Mouse (Mus musculus): ENCODE data around the gene Zfr. TPM values are rescaled to one million over a fixed set of nuclear protein-coding genes. Genes with fewer than 3 reads are reported as not detected.

The Zfr gene
- total RNA-seq (2015; ENCODE audit: low replicate concordance) (73.9 and 80.1 TPM in 2 replicates), total RNA-seq (2017; ENCODE audit: low replicate concordance) (45.5 and 53.8 TPM in 2 replicates)

DNA sequence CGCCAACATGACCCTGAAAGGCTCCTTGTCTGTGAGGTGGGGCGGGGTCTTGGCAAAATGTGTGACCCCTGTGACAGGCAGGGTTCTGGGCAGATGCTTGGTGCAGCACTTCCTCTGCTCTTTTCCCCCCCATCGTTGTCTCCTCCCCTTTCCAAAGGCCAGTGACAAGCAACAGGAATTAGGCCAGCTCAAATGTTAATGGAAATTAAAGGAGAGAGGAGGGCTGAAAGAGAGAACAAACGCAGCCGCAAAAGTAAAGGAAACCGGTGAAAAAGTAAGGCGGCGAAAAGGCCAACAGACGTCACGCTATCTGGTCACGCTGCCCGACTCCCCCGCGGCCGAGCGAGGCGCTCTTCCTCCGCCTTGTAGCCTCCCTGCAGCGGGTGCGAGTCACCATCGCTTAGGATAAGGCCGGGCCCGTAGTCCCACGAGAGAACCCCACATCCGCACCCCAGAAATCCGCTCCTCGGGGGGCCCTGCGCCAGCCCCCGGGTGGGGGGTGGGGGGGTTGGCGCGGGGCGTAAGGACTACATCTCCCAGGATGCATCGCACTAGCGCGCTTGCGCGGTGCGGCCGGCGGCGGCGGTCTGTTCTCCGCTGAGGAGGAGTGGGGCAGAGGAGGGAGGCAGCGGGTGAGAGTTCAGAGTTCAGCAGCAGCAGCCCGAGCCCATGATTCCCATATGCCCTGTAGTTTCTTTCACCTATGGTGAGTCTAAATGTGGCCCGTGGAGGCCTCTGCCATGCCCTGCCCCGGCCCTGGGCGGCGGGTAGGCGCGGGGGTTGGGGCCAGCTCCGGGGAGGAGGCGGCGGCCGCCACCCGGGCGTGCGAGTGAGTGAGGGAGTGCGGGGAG lies at the start of gene Zfr:
Zfr (plus strand) TSS at position 590 of the 851 bp plus-strand sequence.
- ATAC-seq (replicated peaks; ENCODE audit: low FRiP score, poor library complexity, severe bottlenecking) = peak; percentile 90

DNA sequence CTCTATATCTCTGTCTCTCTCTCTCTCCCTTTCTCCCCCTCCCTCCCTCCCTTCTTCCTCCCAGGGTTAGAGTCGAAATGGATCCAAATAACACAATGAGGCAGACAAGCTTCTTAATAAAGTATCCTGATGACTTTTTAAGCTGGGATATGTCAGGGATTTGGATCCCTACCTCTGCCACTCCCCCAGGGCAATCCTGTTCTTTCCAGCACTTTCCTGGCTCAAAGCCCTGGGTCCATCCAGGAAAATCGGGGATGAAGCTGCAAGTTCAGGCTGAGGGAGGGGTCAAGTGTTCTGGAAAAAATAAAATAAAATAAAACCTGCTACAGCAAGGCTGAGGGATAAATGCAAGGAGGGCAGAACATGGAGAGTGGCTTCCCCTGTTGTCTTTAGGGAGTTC lies 49.7 kb upstream of the Zfr start:
- no peak for ATAC-seq (replicated peaks; ENCODE audit: low FRiP score, poor library complexity, severe bottlenecking)

DNA sequence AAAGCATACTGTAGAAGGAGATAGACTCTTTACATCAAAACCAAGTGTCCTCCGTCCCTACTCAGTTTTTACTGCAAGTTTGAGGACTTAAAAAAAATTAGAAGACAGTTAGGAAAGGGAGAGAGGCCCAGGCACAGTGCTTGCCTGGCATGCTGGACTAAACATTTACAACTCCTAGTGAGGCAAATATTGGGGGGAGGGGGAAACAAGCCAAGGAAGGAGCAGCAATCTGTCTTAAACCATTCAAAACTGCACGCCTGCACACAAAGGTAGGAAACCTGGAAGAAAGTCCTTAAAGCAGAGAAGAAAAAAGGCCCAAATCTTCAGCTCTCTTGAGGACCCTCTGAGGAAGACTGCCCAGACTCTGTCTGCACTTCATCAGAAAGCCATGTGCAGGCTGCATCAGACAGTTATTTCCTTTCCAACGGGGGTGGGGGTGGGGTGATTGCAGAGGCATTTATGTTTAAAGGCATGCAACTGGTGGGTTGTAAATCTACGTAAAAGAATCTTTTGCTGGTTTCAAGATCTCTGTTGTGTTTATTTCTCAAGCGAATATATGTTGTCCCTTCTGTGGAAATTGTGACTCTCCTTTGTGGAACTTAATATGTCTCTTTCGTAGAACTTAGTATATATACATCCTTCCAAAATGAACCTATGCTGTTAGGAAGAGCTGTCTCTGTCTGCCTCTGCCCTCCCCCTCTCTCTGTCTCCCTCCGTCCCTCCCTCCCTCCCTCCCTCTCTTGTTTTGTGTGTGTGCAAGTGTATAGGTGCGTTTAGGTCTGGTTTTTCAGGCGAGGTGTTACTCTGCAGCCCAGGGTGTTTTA lies 49.0 kb upstream of the Zfr start:
- ATAC-seq (replicated peaks; ENCODE audit: low FRiP score, poor library complexity, severe bottlenecking) = no peak

DNA sequence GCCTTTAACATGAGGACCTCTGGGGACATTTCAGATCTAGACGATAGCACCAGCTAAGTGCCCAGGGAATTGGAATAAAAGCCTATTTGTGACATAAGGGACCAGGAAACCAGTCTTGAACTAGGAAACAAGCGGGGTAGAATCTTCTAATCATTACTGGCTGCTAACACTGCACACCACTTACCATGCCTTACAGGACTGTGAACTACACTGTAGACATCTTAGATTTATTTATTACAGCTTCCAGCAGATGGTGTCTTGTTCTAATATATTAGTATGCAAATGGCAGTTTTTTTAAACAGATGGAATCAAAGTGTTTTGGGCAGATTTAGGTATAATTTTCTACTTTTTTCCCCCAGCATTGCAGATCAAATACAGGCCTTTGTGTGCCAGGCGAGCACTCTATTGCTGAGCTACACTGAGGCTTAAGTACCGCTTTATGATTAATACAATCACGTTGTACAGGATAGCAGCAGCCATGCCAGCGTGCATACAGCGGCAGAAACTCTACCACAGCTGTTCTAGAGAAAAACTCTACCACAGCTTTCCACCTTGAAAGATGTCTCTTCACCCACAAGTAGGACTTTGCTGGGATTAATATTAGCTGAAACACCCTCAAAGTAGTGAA lies 44.8 kb upstream of the Zfr start:
- no peak for ATAC-seq (replicated peaks; ENCODE audit: low FRiP score, poor library complexity, severe bottlenecking)

DNA sequence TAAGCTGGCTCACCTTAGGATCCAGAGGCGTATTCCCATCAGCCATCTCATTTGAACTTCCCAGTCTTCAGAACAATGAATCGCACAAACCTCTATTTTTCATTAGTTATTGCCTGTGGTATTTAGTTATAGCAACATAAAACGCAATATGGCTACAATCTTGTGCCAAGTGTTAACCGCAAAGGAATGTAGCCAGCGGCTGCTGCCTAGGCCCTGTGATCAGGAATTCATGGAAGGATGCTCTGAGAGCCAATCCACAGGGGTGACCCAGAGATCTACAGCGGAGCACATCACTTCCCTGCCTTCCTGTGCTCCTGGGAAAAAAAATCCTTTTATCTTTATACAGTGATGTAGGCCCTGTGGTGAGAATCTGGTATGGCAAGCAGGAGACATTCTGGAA lies 43.2 kb upstream of the Zfr start:
- no peak for ATAC-seq (replicated peaks; ENCODE audit: low FRiP score, poor library complexity, severe bottlenecking)

DNA sequence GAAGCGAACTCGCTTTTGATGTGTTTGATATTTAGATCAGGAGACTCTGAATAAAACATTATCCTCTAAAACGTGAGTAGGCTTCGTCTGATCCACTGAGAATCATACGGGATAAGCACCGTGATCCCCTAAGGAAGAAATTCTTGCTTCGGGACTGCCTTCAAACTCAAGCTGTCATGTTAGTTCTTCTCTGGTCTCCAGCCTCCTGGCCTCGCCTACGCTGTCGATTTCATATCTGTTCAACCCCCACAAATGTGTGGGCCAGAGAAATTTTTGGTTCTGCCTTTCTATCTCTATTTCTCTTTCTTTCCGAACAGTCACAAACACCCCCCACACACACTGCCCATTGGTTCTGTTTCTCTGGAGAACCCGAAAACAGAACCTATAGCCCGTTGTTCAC lies 35.3 kb upstream of the Zfr start:
- ATAC-seq (replicated peaks; ENCODE audit: low FRiP score, poor library complexity, severe bottlenecking) = no peak

DNA sequence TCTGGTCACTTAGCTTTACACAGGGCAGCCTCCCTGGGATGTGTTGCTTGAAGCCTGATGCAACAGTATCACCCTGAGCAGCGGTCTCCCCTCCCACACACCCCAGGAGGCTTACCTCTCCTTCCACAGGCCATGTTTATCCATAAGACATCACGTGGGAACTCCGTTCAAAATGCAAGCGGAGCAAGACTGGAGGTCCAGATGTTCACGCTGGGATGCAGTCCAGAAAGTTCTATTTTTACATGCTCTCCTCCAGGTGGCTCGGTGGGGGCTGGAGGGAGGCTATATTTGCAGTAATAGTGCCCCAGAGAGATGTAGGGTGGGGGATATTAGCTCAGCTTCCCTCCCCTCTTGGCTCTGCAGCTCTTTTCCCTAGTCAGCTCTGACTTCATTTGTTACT lies 33.5 kb upstream of the Zfr start:
- ATAC-seq (replicated peaks; ENCODE audit: low FRiP score, poor library complexity, severe bottlenecking) = no peak

DNA sequence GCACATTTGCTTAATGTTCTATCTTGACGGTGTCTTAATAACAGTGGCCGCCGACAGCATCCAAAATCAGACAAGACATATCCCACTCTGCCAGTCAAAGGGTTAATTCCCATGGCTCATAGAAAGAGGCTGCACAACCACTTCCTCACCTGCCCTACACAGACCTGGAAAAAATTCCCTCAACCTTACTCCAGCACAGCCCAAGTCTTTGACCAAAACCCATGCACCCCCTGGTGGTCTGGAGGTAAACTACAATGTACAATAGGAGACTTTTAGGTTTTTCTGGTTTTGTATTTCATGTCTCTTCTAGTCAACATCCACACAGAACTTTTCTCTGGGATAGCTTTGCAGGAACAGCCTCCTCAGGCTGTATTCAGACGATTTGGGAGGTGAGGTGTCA lies 32.8 kb upstream of the Zfr start:
- ATAC-seq (replicated peaks; ENCODE audit: low FRiP score, poor library complexity, severe bottlenecking) = no peak; the same call in 1 of the 2 replicates

DNA sequence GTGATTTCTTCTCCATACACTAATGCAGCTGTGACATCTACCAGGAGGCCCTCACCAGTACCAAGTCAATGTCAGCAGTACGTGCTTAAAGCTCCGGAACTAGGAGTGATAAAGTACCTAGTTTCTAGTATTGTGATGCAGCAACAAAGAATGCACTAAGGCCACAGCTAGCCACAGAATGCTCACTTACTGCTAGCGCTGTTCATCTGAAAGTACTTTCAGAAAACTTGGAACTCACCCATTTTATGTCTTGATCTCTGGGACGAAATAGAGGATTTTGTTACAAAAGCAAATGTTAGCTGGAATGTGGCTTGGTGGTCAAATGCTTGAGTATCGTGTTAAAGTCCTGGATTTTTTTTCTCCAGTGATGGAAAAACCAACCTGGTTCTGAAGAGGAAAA lies 30.0 kb upstream of the Zfr start:
- ATAC-seq (replicated peaks; ENCODE audit: low FRiP score, poor library complexity, severe bottlenecking) = no peak

DNA sequence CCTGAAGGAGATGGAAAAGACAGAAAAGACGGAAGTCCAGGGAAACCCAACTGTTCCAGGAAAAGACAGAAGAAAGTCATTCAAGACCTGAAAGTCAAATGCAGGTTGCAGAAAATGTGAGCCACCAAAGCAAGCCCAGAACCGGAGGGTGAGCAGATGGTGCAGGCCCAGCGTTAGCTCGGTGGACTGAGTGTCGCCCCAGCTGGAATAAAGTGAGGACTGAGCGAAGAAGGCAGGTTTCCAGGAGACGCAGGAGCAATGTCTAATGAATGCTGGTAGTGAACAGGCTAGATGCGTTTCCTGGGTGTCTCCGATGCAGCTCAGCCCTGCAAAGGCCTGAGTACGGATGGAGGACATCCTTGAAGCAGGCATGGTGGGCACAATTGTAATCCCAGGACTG lies 29.5 kb upstream of the Zfr start:
- ATAC-seq (replicated peaks; ENCODE audit: low FRiP score, poor library complexity, severe bottlenecking) = no peak

DNA sequence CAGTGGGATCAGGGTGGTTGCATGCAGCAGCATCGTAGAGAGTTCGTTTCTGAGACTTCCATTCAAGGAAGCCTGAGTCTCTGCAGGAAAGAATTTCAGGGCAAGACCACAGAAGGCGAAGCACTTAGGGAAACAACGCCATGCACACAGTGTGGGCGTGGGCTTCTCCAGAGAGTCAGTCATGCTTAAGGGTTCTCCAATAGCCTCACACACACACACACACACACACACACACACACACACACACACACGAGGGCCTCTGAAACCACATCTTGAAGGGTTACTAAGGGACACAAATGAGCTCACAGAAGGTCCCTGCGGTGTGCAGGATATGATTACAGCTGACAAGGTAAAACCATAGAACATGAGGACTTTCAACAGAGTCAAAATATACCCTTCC lies 27.5 kb upstream of the Zfr start:
- no peak for ATAC-seq (replicated peaks; ENCODE audit: low FRiP score, poor library complexity, severe bottlenecking)

DNA sequence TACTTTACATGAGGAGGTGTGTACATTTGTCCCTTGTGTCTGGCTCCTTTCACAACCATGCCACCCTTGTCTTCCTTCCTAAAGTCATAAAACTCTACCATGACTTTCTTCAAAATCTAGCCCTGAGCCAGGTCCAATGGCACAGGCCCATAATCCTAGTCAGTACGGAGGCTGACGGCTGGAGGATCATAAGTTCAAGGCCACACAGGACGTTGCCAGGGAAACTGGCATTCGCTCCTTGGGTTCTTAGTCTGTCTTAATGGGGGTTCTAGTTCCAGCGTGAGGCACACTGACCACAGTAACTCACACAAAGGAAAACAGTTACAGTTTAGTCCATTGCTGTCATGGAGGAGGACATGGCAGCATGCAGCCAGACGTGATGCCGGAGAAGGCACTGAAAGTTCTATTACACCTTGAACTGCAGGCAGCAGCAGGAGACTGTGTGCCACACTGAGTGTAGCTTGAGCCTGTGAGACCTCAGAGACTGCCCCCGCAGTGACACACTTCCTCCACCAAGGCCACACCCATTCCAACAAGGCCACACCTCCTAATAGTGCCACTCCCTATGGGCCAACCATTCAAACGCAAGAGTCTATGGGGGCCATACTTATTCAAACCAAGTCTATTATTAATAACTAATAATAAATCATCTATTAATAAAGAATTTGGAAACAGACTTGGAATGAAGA lies 26.5 kb upstream of the Zfr start:
- ATAC-seq (replicated peaks; ENCODE audit: low FRiP score, poor library complexity, severe bottlenecking) = no peak

DNA sequence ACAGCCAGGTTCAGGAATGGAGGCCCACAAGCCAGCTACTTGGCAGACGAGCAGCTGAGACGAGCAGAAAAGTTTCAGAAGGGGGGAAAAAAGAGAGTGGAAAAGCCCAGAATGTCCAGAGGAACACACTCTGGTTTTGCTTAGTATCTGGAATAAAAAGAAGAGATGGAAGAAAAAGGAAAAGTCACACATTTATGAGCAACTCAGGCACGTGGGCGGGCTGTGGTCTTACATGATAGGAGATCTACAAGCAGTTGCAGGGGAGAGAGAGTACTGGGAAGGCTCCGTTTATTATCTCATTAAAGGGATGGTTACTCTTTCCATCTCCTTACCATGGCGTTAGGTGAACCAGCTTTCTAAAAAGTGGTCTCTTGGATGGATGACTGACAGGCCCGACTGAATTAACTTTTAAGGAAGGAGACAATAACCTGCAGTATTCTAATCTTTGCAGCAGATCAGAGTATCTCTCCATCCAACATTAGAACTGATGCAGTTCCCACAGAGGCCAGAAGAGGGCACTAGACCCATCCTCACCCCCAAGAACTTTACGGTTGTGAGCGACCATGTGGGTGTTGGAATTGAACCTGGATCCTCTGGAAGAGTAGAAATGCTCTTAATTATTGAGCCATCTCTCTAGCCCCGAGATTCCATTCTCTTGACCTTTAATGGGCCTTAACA lies 25.7 kb upstream of the Zfr start:
- ATAC-seq (replicated peaks; ENCODE audit: low FRiP score, poor library complexity, severe bottlenecking) = no peak

DNA sequence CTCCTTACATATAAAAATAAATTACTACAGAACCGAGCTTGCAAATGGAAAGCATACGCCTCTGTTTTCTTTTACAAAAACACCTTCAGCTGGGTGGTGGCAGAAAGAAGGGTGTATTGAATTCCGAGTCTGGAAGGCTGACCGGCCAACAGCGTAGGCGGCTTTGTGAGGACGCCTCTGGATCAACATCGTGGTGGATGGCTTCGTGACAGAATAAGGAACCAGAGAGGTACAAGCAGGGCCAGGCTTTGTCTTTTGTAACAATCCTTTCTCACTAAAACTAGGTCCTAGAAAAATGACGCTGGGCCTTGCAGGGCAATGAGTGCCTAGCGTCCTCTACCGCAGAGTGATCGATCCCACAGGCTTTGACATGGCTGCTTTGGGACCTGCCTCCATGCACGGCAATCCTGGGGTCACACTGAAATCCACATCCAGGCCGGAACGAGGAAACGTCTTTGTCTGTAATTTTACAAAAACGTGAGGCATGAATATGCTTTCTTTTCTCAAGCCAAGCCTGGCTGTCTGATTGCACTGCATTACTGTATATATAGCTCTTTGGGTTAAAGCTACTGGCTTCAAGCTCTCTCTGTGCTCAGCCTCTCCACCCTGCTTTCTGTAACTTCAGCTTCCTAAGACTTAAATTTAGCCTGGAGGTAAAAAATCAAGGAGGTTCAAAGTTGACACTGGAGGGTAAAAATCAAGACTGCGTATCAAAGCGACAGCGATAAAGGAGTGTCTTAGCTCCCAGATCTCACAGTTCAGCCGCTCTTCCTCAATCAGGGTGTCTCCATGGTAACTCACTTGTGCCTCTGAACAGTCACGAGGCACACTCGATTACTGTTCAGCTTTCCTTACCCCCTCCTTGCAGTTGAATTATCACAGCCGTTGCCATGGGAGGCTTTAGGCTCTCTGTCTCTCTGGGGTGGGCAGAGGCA lies 24.3 kb upstream of the Zfr start:
- ATAC-seq (replicated peaks; ENCODE audit: low FRiP score, poor library complexity, severe bottlenecking) = no peak

DNA sequence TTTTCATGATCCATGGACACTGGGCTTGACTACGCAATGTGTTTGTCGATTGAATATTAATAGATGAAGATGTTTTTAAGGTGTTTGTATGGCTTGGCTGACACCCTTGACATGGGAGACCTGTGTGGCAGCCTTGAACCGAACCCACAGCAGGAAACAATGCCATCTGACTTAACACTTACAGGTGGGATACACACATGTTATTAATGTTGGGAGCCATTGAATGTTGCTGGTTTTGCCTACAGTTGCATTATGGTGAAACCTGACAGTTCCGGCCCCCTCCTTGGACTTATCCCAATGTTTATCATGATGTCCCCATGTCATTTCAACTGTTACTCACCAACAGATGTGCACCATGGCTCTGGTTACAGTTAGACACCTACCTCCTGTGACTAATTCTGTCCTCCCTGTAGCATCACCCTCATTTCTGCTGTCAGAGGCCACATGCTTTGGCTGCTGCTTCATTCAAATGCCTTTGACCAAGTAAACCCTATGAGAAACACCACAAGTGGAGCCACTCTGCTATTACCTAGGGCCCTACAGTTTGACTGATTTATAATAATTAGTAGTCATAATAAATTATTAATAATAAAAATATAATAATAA lies 23.6 kb upstream of the Zfr start:
- ATAC-seq (replicated peaks; ENCODE audit: low FRiP score, poor library complexity, severe bottlenecking) = no peak

DNA sequence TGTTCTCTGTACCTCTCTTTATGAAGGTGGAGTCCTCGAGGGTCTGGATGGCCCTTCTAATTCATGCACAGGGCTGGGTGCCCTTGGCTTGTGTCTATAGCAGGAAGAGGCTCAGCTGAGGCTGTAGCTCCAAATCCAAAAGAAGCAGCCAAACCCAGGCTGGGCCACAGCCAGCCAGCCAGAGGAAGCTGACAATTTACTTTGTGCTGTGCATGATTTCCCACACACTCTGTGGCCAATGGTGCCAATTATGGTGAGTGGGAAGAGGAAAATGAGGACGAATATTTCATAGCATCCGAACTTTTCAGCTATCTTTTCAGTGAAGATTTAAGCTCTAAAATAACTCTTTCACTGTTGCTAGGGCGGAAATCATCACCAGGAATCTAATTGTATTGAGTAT lies 21.2 kb upstream of the Zfr start:
- ATAC-seq (replicated peaks; ENCODE audit: low FRiP score, poor library complexity, severe bottlenecking) = no peak

DNA sequence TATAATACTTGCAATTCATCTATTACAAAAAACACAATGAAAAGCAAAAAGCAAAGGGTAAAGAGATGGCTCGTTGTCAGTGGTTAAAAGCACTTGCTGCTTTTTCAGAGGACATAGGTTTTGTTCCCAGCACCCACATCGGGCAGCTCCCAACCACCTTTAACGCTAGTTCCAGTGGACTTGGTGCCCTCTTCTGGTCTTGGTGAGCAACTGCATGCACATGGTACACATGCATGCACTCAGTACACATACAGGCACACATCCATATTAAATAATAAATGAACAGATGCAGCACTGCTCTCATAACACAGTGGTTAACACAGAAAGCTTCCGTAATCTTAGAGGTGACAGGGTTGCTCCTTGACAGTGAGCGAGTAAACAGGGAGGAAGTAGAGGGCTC lies 20.3 kb upstream of the Zfr start:
- no peak for ATAC-seq (replicated peaks; ENCODE audit: low FRiP score, poor library complexity, severe bottlenecking)

DNA sequence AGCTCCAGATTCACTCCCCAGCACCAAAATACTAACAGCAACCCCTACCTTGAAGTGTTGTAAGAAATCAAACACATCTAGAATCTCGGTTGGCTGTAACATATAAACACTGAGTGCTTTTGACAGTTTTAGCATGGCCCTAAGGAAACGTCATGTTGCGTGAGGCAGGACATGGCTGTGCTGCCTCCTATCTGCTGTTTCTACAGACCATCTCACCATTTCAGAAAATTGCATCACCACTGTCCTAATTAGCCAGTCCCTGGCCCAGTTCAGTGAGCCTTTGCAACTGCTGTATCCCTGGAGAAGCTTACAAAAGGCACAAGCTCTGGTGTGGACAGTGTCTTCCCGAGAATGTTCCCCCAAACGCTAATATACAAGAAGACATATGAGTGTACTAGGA lies 16.7 kb upstream of the Zfr start:
- no peak for ATAC-seq (replicated peaks; ENCODE audit: low FRiP score, poor library complexity, severe bottlenecking)

Data from erythroid progenitor cell, adult 5-6 weeks (primary cell).